Mouse (Mus musculus): ENCODE measurements at regions not wholly inside any gene's neighbourhood (a gene's known extent, or its start where the extent isn't known, plus 50 kb on each side); places are given as distances from the start of the nearest gene placed in this dataset.

DNA sequence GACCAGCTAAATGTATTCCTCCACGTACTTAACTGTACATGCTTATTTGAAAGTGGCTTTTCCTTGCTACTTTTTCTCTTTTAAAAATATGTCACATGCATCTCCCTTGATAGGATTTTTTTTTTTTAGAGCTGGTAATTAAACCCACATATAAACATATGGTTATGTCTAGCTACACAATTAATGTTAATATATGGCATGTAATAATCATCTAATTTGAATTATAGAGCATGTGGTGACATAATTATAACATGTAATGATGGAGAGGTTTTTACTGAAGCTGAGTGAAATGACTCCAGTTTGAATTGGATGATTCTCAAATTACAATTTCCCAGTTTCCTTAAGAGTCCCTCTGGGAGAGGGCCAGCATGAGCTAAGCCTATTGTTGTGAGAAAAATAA lies 267.9 kb upstream of the Mctp2 start:
- TF ChIP-seq CTCF (IDR thresholded peaks at IDR 0.05; ENCODE audit: low read depth, low read length) (no peak), POLR2A (IDR thresholded peaks at IDR 0.05; ENCODE audit: borderline replicate concordance, low read depth, low read length) (no peak)
